Mouse (Mus musculus): ENCODE results near the gene Paqr6.
A peak's percentile ranks its signal among the peaks of the same experiment; 100 is the strongest.

Paqr6 gene

GRCm38 (mm10) chr3:88364337-88364736 lies at the start of gene Paqr6:
Paqr6 (plus strand) TSS chr3:88364584.
- peak; percentile 41 for DNase-seq (ENCODE audit: low spot score)

- DNase-seq (ENCODE audit: low spot score) = peak; percentile 25
These were observed 39.4 kb upstream of the Paqr6 start, which contains the start of gene Glmp for GRCm38 (mm10) chr3:88324951-88325405. Glmp (plus strand) TSS chr3:88325023.

- no peak for DNase-seq (ENCODE audit: low spot score)
These were observed 35.4 kb upstream of the Paqr6 start for GRCm38 (mm10) chr3:88328956-88329355.

GRCm38 (mm10) chr3:88331282-88331681 lies 33.1 kb upstream of the Paqr6 start:
- peak; percentile 43 for DNase-seq (ENCODE audit: low spot score)

- DNase-seq (ENCODE audit: low spot score) = no peak
These were observed 30.2 kb upstream of the Paqr6 start for GRCm38 (mm10) chr3:88334029-88334658.

GRCm38 (mm10) chr3:88334902-88335435 lies 29.4 kb upstream of the Paqr6 start:
- DNase-seq (ENCODE audit: low spot score) = no peak

GRCm38 (mm10) chr3:88335436-88336053 lies 28.8 kb upstream of the Paqr6 start:
- DNase-seq (ENCODE audit: low spot score) = no peak

- peak; percentile 97 for DNase-seq (ENCODE audit: low spot score)
These were observed 28.0 kb upstream of the Paqr6 start, which contains the start of the genes Tmem79 and Smg5 for GRCm38 (mm10) chr3:88336058-88337013. Tmem79 (minus strand) TSS chr3:88336148. Smg5 (plus strand) TSS chr3:88336260.

GRCm38 (mm10) chr3:88337367-88338020 lies 26.9 kb upstream of the Paqr6 start:
- DNase-seq (ENCODE audit: low spot score) = no peak

- DNase-seq (ENCODE audit: low spot score) = no peak
These were observed 26.1 kb upstream of the Paqr6 start for GRCm38 (mm10) chr3:88338316-88338715.

GRCm38 (mm10) chr3:88339006-88339405 lies 25.4 kb upstream of the Paqr6 start:
- DNase-seq (ENCODE audit: low spot score) = no peak

- DNase-seq (ENCODE audit: low spot score) = no peak
These were observed 13.7 kb upstream of the Paqr6 start for GRCm38 (mm10) chr3:88350732-88351131.

GRCm38 (mm10) chr3:88352907-88353306 lies 11.5 kb upstream of the Paqr6 start:
- no peak for DNase-seq (ENCODE audit: low spot score)

GRCm38 (mm10) chr3:88354396-88355165 lies 9.8 kb upstream of the Paqr6 start:
- no peak for DNase-seq (ENCODE audit: low spot score)

GRCm38 (mm10) chr3:88359584-88359983 lies 4.8 kb upstream of the Paqr6 start:
- no peak for DNase-seq (ENCODE audit: low spot score)

GRCm38 (mm10) chr3:88359989-88360388 lies 4.4 kb upstream of the Paqr6 start:
- no peak for DNase-seq (ENCODE audit: low spot score)

GRCm38 (mm10) chr3:88361096-88361495 lies 3.3 kb upstream of the Paqr6 start:
- no peak for DNase-seq (ENCODE audit: low spot score)

GRCm38 (mm10) chr3:88361612-88362313 lies 2.6 kb upstream of the Paqr6 start:
- DNase-seq (ENCODE audit: low spot score) = no peak

- DNase-seq (ENCODE audit: low spot score) = peak; percentile 26
These were observed 684 bp upstream of the Paqr6 start for GRCm38 (mm10) chr3:88363700-88364099.

GRCm38 (mm10) chr3:88365705-88366361 lies 1.4 kb downstream of the Paqr6 start:
- no peak for DNase-seq (ENCODE audit: low spot score)
